Mouse (Mus musculus) CH12.LX (cell line): ENCODE data around the gene Ubn2. TPM values are rescaled to one million over a fixed set of nuclear protein-coding genes. Genes with fewer than 3 reads are reported as not detected.
"Not testable (repeated sequence)": the region's sequence is repeated elsewhere in the genome, so short reads cannot be mapped to it uniquely, and the experiment has no call there.

Experiments
- DNase-seq: peaks from one replicate; pipeline ENCODE4 v3.0.0-alpha.2; 2013; ENCODE audit errors: extremely low read depth
- H3K27ac ChIP-seq: 2 replicates; pipeline ENCODE4 v1.5.1; 2012; ENCODE audit warnings: low read depth, mild to moderate bottlenecking, control low read depth, moderate library complexity; ENCODE audit not compliant: insufficient read depth
- H3K27me3 ChIP-seq: replicated peaks from 2 replicates; pipeline ENCODE3; 2012; ENCODE audit warnings: inconsistent platforms
- H3K36me3 ChIP-seq, 2 experiments: replicated peaks in 1 of 2; 2 replicates each; pipeline versions ENCODE3 to v1.6.1; 2012; ENCODE audit warnings: inconsistent platforms in 1 of 2, low read length in 1 of 2, mild to moderate bottlenecking in 1 of 2, mixed read lengths in 1 of 2, moderate library complexity in 1 of 2; ENCODE audit not compliant: control insufficient read depth in 1 of 2, insufficient read depth in 1 of 2
- H3K4me1 ChIP-seq, 2 experiments: 2 replicates each; pipeline ENCODE4 v1.6.1; 2012; ENCODE audit warnings: inconsistent platforms in 1 of 2, moderate library complexity in 1 of 2; ENCODE audit not compliant: insufficient read depth in 2 of 2, control insufficient read depth in 1 of 2
- H3K4me2 ChIP-seq: 2 replicates; pipeline ENCODE4 v1.6.1; 2012; ENCODE audit warnings: low read depth, mild to moderate bottlenecking, control low read depth; ENCODE audit not compliant: poor library complexity, insufficient read depth, severe bottlenecking
- H3K4me3 ChIP-seq, 3 experiments: fragments of 150-350 bp in 1 of 3; sonication (generic) in 1 of 3; replicated peaks in 1 of 3; 2 replicates each; pipeline versions ENCODE3 to v1.5.1; 2011 to 2012; ENCODE audit warnings: low read depth in 2 of 3, low read length in 2 of 3, mild to moderate bottlenecking in 2 of 3, moderate library complexity in 2 of 3, control low read depth in 1 of 3, improper control_type of control experiment in 1 of 3, inconsistent platforms in 1 of 3, mixed read lengths in 1 of 3; ENCODE audit not compliant: poor library complexity in 1 of 3
- H3K79me2 ChIP-seq: replicated peaks from 2 replicates; pipeline ENCODE4 v1.6.1; 2012; ENCODE audit warnings: mild to moderate bottlenecking, moderate library complexity; ENCODE audit not compliant: control insufficient read depth, poor library complexity, insufficient read depth, severe bottlenecking; ENCODE audit errors: extremely low read depth
- H3K9ac ChIP-seq: 2 replicates; pipeline ENCODE4 v1.6.1; 2012; ENCODE audit warnings: low read depth, mild to moderate bottlenecking, control low read depth, moderate library complexity; ENCODE audit not compliant: insufficient read depth
- H3K9me3 ChIP-seq: replicated peaks from 2 replicates; pipeline ENCODE3; 2012; ENCODE audit warnings: low read length, inconsistent platforms, mixed read lengths
- CHD2 ChIP-seq: IDR thresholded peaks from 2 replicates; pipeline ENCODE4 v1.6.1; 2011; ENCODE audit warnings: low read length, improper control_type of control experiment
- CTCF ChIP-seq, 2 experiments: IDR thresholded peaks in 1 of 2; conservative IDR thresholded peaks in 1 of 2; 2 replicates each; pipeline ENCODE4 v1.5.1; 2011 to 2012; ENCODE audit warnings: low read depth in 2 of 2, low read length in 2 of 2, improper control_type of control experiment in 1 of 2, inconsistent platforms in 1 of 2, mild to moderate bottlenecking in 1 of 2, moderate library complexity in 1 of 2
- E2F4 ChIP-seq: IDR thresholded peaks from 2 replicates; pipeline ENCODE4 v1.6.1; 2011; ENCODE audit warnings: low read depth, low read length, improper control_type of control experiment; ENCODE audit not compliant: insufficient replicate concordance
- GABPA ChIP-seq: IDR thresholded peaks from 2 replicates; pipeline ENCODE4 v1.6.1; 2012; ENCODE audit warnings: low read depth, low read length, improper control_type of control experiment, inconsistent platforms; ENCODE audit not compliant: insufficient replicate concordance
- JUN ChIP-seq: IDR thresholded peaks from 2 replicates; pipeline ENCODE4 v1.6.1; 2011; ENCODE audit warnings: low read depth, mild to moderate bottlenecking, low read length, improper control_type of control experiment, moderate library complexity; ENCODE audit not compliant: insufficient read depth
- KAT2A ChIP-seq: IDR thresholded peaks from 2 replicates; pipeline ENCODE4 v1.6.1; 2012; ENCODE audit warnings: low read length, improper control_type of control experiment, inconsistent platforms; ENCODE audit not compliant: insufficient replicate concordance
- MAX ChIP-seq: IDR thresholded peaks from 2 replicates; pipeline ENCODE4 v1.6.1; 2011; ENCODE audit warnings: low read length, improper control_type of control experiment
- MEF2A ChIP-seq: IDR thresholded peaks from 2 replicates; pipeline ENCODE4 v1.6.1; 2014; ENCODE audit warnings: low read depth, mild to moderate bottlenecking, inconsistent platforms, low read length, improper control_type of control experiment, borderline replicate concordance
- MXI1 ChIP-seq: IDR thresholded peaks from 2 replicates; pipeline ENCODE4 v1.6.1; 2011; ENCODE audit warnings: mild to moderate bottlenecking, low read depth, low read length, improper control_type of control experiment
- NELFE ChIP-seq: IDR thresholded peaks from 2 replicates; pipeline ENCODE4 v1.6.1; 2011; ENCODE audit warnings: low read depth, low read length, improper control_type of control experiment
- NRF1 ChIP-seq: IDR thresholded peaks from 2 replicates; pipeline ENCODE4 v1.6.1; 2014; ENCODE audit warnings: low read depth, mild to moderate bottlenecking, inconsistent platforms, low read length, improper control_type of control experiment, moderate library complexity
- PAX5 ChIP-seq: IDR thresholded peaks from 2 replicates; pipeline ENCODE4 v1.6.1; 2012; ENCODE audit warnings: low read length, inconsistent platforms, mixed read lengths
- POLR2A ChIP-seq: IDR thresholded peaks from 2 replicates; pipeline ENCODE4 v1.6.1; 2011; ENCODE audit warnings: low read depth, mild to moderate bottlenecking, improper control_type of control experiment, low read length
- RCOR1 ChIP-seq: conservative IDR thresholded peaks from 2 replicates; pipeline ENCODE4 v1.6.1; 2012; ENCODE audit warnings: low read depth, mild to moderate bottlenecking, inconsistent platforms, low read length, improper control_type of control experiment
- SMC3 ChIP-seq: IDR thresholded peaks from 2 replicates; pipeline ENCODE4 v1.6.1; 2011; ENCODE audit warnings: low read depth, low read length, improper control_type of control experiment
- TBP ChIP-seq: conservative IDR thresholded peaks from 2 replicates; pipeline ENCODE4 v1.6.1; 2011; ENCODE audit warnings: low read depth, low read length, improper control_type of control experiment
- TCF12 ChIP-seq: IDR thresholded peaks from 2 replicates; pipeline ENCODE4 v1.6.1; 2014; ENCODE audit warnings: low read depth, mild to moderate bottlenecking, inconsistent platforms, low read length, improper control_type of control experiment
- USF2 ChIP-seq: conservative IDR thresholded peaks from 2 replicates; pipeline ENCODE4 v1.6.1; 2011; ENCODE audit warnings: low read depth, low read length, improper control_type of control experiment
- ZMIZ1 ChIP-seq: IDR thresholded peaks from 2 replicates; pipeline ENCODE4 v1.6.1; 2012; ENCODE audit warnings: low read depth, mild to moderate bottlenecking, inconsistent platforms, low read length, improper control_type of control experiment
- ZNF384 ChIP-seq: IDR thresholded peaks from 2 replicates; pipeline ENCODE4 v1.6.1; 2012; ENCODE audit warnings: low read depth, low read length, improper control_type of control experiment, inconsistent platforms
- dilution Hi-C: fragments of 300-500 bp; cut with MboI; formaldehyde crosslinking; loops from 2 replicates; pipeline ENCODE4 v1.14.3; 2020; ENCODE audit warnings: low sequenced_read_pairs; ENCODE audit not compliant: extremely low pct_unique_long_range_greater_than_20kb, extremely low pct_ligation_motif_present
- in situ Hi-C: fragments of 300-500 bp; cut with MboI; formaldehyde crosslinking; loops from 3 replicates; pipeline ENCODE4 v1.14.3; 2019; ENCODE audit warnings: low sequenced_read_pairs, low pct_ligation_motif_present, low pct_unique_long_range_greater_than_20kb, mixed read lengths
- polyA plus RNA-seq: library from polyadenylated mRNA; unstranded; fragments of >175 nt; gene quantifications from 2 replicates; pipeline ENCODE4 v1.2.1, GENCODE M21; 2012; ENCODE audit warnings: low read depth; ENCODE audit not compliant: insufficient read length
- total RNA-seq, 2 experiments: library from RNA; depleted of rRNA; stranded (reverse); fragments of 300-350 nt in 1 of 2; fragments of >200 nt in 1 of 2; gene quantifications; 2 replicates each; pipeline ENCODE4 v1.2.3; 2012 to 2014

Ubn2 gene
- total and polyA plus RNA-seq, 3 experiments, result 4.7 to 7.2 (median 5.2) TPM

DNA sequence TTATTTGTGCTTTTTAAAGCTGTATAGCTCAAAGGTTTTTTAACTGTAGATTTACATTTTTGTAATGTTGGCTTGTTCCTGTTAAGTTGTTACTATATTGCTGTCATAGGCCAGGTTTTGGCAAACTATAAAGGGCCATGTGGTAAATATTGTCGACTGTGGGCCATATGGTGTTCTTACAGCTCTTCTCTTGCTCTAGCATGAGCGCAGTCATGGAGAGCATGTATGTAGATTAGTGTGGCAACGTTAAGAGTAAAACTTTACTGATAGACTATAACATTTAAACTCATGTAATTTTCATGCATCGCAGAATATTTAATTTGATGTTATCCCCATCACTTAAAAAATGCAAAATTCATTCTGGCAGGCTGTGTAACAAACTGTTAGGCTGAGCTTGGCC lies 19.3 kb downstream of the Ubn2 start:
- Histone ChIP-seq H3K27me3 (no peaks in the 10 kb centered on the region), H3K4me3 (no peak overlapping the region), H3K9ac (no peak overlapping the region), H3K36me3 (peaks cover 10 to 53% of the 10 kb centered on the region in 2 experiments), H3K4me1 (peaks cover 0 to 4% of the 10 kb centered on the region in 2 experiments; a peak in 1 of 4 replicates), H3K9me3 (no peaks in the 10 kb centered on the region), H3K4me2 (no peak overlapping the region), H3K27ac (no peak overlapping the region), H3K79me2 (no peaks in the 10 kb centered on the region)
- DNase-seq, result no peak
- in situ Hi-C loops, result no loop called here
- dilution Hi-C loops, result no loop called here
- TF ChIP-seq KAT2A (no peak), MEF2A (no peak), MXI1 (no peak), TCF12 (no peak), E2F4 (no peak), USF2 (no peak), MAX (no peak), NRF1 (no peak), POLR2A (no peak), ZNF384 (no peak), GABPA (no peak)

- not testable (repeated sequence) for DNase-seq
- H3K36me3 ChIP-seq, result peaks cover 9 to 48% of the 10 kb centered on the region in 2 experiments
Observed at GRCm38 (mm10) chr6:38456425-38456824, 22.7 kb downstream of the Ubn2 start.

DNA sequence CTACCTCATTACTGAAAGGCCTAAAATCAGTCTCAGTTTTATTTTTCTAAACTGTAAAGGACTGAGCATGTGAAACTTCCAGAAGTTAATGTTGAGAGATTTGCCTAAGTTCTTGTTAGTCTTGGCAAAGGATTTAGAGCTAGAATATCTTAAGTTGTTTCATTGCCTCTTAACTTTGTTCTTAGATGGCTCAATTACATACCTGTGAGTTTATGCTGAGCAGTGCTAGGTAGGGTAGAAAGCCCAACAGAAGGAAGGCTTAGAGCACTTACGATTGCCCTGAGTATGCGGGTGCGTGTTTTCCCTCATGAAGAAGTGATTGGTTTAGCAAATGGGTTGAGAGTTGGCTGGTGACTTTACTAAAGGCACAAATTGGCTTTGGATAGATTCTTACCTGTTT lies 24.3 kb downstream of the Ubn2 start:
- peaks cover 0 to 4% of the 10 kb centered on the region in 2 experiments; a peak in 1 of 4 replicates for H3K4me1 ChIP-seq
- H3K27ac ChIP-seq, result no peak overlapping the region; the same call in 1 of the 2 replicates
- H3K4me2 ChIP-seq, result no peak overlapping the region
- dilution Hi-C loops, result no loop called here
- DNase-seq, result no peak
- H3K36me3 ChIP-seq, result peaks cover 14 to 51% of the 10 kb centered on the region in 2 experiments
- no peak overlapping the region for H3K4me3 ChIP-seq
- H3K9ac ChIP-seq, result no peak overlapping the region
- TF ChIP-seq CTCF (conservative IDR thresholded peaks at IDR 0.05 in 1 of 2, IDR thresholded peaks at IDR 0.05 in 1 of 2; ENCODE audit: low read depth in 2 of 2, low read length in 2 of 2) (no peak), ZMIZ1 (no peak), KAT2A (no peak), PAX5 (no peak), SMC3 (no peak), MAX (no peak), NELFE (no peak), JUN (no peak), TBP (no peak), CHD2 (no peak), ZNF384 (no peak), NRF1 (no peak), RCOR1 (no peak)
- TF ChIP-seq, all 38 proteins: peak for 0
- in situ Hi-C loops, result no loop called here
- Histone ChIP-seq H3K9me3 (no peaks in the 10 kb centered on the region), H3K79me2 (no peaks in the 10 kb centered on the region), H3K27me3 (no peaks in the 10 kb centered on the region)

More at GRCm38 (mm10) chr6:38456425-38456824, 22.7 kb downstream of the Ubn2 start:
- in situ Hi-C loops, H3K79me2 ChIP-seq, H3K27ac ChIP-seq, H3K9me3 ChIP-seq, H3K27me3 ChIP-seq, H3K4me2 ChIP-seq, H3K4me1 ChIP-seq, H3K4me3 ChIP-seq, H3K9ac ChIP-seq, dilution Hi-C loops: not testable (repeated sequence)
